Mouse (Mus musculus) hindbrain, embryonic 14.5 days (tissue): Measurements from ENCODE around the gene Exosc7. TPM values are rescaled to one million over a fixed set of nuclear protein-coding genes. Genes with fewer than 3 reads are reported as not detected.

Source experiments
- ATAC-seq: fragments of 200-750 bp; cut with Nextera tagmentation; 2 replicates; pipeline ENCODE4 v1.8.0; 2017; ENCODE audit warnings: moderate number of reproducible peaks, mild to moderate bottlenecking, moderate TSS enrichment, moderate library complexity; ENCODE audit not compliant: low FRiP score
- DNase-seq: peaks from one replicate; pipeline ENCODE4 v3.0.0-alpha.2; 2015; ENCODE audit warnings: low spot score
- H3K27ac ChIP-seq: fragments of 300-500 bp; sonication (generic); 2 replicates; pipeline ENCODE4 v1.5.1; 2014; ENCODE audit warnings: mild to moderate bottlenecking, moderate library complexity
- H3K27me3 ChIP-seq: fragments of 300-500 bp; sonication (generic); 2 replicates; pipeline ENCODE4 v1.6.1; 2014; ENCODE audit warnings: mild to moderate bottlenecking, low read length, mixed read lengths; ENCODE audit not compliant: control insufficient read depth, insufficient read depth
- H3K36me3 ChIP-seq: fragments of 300-500 bp; sonication (generic); replicated peaks from 2 replicates; pipeline ENCODE4 v1.6.1; 2014; ENCODE audit not compliant: control insufficient read depth, insufficient read depth
- H3K4me1 ChIP-seq: fragments of 300-500 bp; sonication (generic); replicated peaks from 2 replicates; pipeline ENCODE4 v1.6.1; 2014; ENCODE audit warnings: antibody characterized with exemption, low read length, mixed read lengths; ENCODE audit not compliant: control insufficient read depth, insufficient read depth
- H3K4me2 ChIP-seq: fragments of 300-500 bp; sonication (generic); replicated peaks from 2 replicates; pipeline ENCODE4 v1.6.1; 2014; ENCODE audit warnings: mild to moderate bottlenecking, moderate library complexity
- H3K4me3 ChIP-seq: fragments of 300-500 bp; sonication (generic); replicated peaks from 2 replicates; pipeline ENCODE4 v1.5.1; 2014; ENCODE audit warnings: mild to moderate bottlenecking, low read length
- H3K9ac ChIP-seq: fragments of 300-500 bp; sonication (generic); 2 replicates; pipeline ENCODE4 v1.6.1; 2014
- H3K9me3 ChIP-seq: fragments of 300-500 bp; sonication (generic); 2 replicates; pipeline ENCODE4 v1.6.1; 2016; ENCODE audit warnings: low read length; ENCODE audit not compliant: control insufficient read depth
- WGBS: fragments of 180-500 bp; shearing (Covaris S2); extraction: QIAGEN DNeasy Blood & Tissue Kit; methylation state at CpG from one replicate; pipeline ENCODE4 v1.1.7; 2014; 5-methylcytosine and 5-hydroxymethylcytosine counted together
- polyA plus RNA-seq: library from polyadenylated mRNA; unstranded; fragments of >200 nt; fragmentation: Nextera tagmentation; extraction: Ambion mirVana; gene quantifications from 2 replicates; pipeline ENCODE4 v1.2.1, GENCODE M21; 2014

Gene Exosc7
- polyA plus RNA-seq, 1 experiment from 2014 or later, result 73.2 TPM

DNA sequence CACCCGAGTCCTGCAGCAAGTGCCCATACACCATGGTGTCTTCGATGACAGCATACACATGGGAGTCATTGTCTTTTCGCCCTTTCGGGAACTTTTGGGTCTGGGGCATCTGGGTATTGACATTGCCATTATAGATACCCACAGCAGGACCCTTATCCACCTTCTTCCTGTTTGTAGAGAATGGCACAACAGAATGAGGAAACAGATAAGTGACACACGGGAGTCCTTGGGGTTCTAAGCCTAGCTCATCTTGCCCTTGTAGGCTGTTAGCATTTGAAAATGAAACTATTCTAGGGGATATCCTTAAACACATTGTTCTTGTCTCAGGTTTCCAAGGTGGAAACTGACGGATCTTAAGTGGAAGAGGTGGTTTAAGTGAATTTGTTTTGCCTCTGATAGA lies 60.7 kb downstream of the Exosc7 start:
- DNase-seq, result no peak
- Histone ChIP-seq H3K36me3 (no peaks in the 10 kb centered on the region), H3K27ac (no peak overlapping the region), H3K4me1 (no peaks in the 10 kb centered on the region), H3K9me3 (no peaks in the 10 kb centered on the region), H3K27me3 (no peaks in the 10 kb centered on the region), H3K4me2 (no peak overlapping the region), H3K4me3 (no peak overlapping the region), H3K9ac (no peak overlapping the region)
- ATAC-seq, result no peak
- WGBS, result 94% methylated on average over 6 of the region's 6 CpGs

- Histone ChIP-seq H3K4me3 (no peak overlapping the region), H3K36me3 (no peaks in the 10 kb centered on the region), H3K4me2 (no peak overlapping the region), H3K9ac (no peak overlapping the region), H3K9me3 (no peaks in the 10 kb centered on the region), H3K4me1 (no peaks in the 10 kb centered on the region), H3K27ac (no peak overlapping the region), H3K27me3 (no peaks in the 10 kb centered on the region)
- WGBS, result 46% methylated on average over 4 of the region's 4 CpGs
- no peak for ATAC-seq
- no peak for DNase-seq
Measured at GRCm38 (mm10) chr9:123174356-123174755, 61.3 kb downstream of the Exosc7 start.

- ATAC-seq, result no peak
- Histone ChIP-seq H3K4me1 (no peaks in the 10 kb centered on the region), H3K9ac (no peak overlapping the region), H3K4me2 (no peak overlapping the region), H3K27ac (no peak overlapping the region), H3K4me3 (no peak overlapping the region), H3K9me3 (no peaks in the 10 kb centered on the region), H3K27me3 (no peaks in the 10 kb centered on the region), H3K36me3 (no peaks in the 10 kb centered on the region)
- no peak for DNase-seq
- WGBS, result 87% methylated on average over 9 of the region's 9 CpGs
Measured at GRCm38 (mm10) chr9:123177380-123178048, 64.5 kb downstream of the Exosc7 start.

DNA sequence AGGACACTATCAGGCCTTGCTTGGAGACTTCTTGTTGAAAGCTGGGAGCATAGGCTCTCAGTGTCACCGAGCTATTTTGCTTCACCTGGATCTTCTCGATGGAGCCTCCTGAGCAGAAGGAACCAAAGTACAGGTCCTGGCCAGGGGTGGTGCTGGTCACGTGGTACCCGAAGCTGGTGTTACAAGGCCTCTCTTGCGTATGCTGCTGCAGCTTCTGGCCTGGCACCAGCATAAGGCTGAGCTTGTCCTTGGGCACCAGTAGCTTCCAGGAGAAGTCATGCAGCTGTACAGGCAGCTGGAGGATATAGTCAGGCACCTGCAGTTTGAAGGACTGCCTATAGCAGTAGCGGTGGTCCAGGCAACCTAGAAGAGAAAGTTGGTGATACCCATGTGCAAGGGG lies 67.0 kb downstream of the Exosc7 start:
- Histone ChIP-seq H3K4me1 (no peaks in the 10 kb centered on the region), H3K27me3 (no peaks in the 10 kb centered on the region), H3K4me2 (no peak overlapping the region), H3K9ac (no peak overlapping the region), H3K9me3 (no peaks in the 10 kb centered on the region), H3K27ac (no peak overlapping the region), H3K36me3 (no peaks in the 10 kb centered on the region), H3K4me3 (no peak overlapping the region)
- WGBS, result 96% methylated on average over 6 of the region's 6 CpGs
- no peak for ATAC-seq
- no peak for DNase-seq

- DNase-seq (no peak), ATAC-seq (no peak)
- Histone ChIP-seq H3K9me3 (no peaks in the 10 kb centered on the region), H3K27me3 (no peaks in the 10 kb centered on the region), H3K36me3 (no peaks in the 10 kb centered on the region), H3K4me1 (no peaks in the 10 kb centered on the region), H3K9ac (no peak overlapping the region), H3K27ac (no peak overlapping the region), H3K4me3 (no peak overlapping the region), H3K4me2 (no peak overlapping the region)
- 77% methylated on average over 8 of the region's 8 CpGs for WGBS
Measured at GRCm38 (mm10) chr9:123183226-123183625, 70.2 kb downstream of the Exosc7 start.

DNA sequence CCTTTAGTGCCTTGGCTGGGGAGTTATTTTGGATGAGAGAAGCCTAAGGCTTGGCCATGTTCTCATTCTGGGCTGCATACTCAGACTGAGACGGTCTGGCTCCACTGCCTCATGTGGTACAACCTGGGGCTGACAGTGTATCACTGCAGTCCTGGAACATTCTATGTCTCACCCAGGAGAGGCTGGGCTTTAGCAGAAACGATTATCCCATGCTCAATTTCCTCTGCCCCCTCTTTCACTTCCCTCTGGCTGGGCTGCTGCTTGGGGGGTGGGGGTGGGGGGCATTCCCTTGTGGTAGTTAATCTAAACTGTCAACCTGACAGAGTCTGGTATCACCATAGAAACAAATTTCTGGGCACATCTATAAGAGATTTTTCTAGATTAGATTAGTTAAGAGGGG lies 72.5 kb downstream of the Exosc7 start:
- Histone ChIP-seq H3K4me1 (no peaks in the 10 kb centered on the region), H3K4me2 (no peak overlapping the region), H3K36me3 (no peaks in the 10 kb centered on the region), H3K9ac (no peak overlapping the region), H3K9me3 (no peaks in the 10 kb centered on the region), H3K27me3 (no peaks in the 10 kb centered on the region), H3K4me3 (no peak overlapping the region), H3K27ac (no peak overlapping the region)
- ATAC-seq (no peak), DNase-seq (no peak)
- 45% methylated on average over 2 of the region's 2 CpGs for WGBS

Other genes starting within 250 kb of the Exosc7 start
- gene Zfp445, start 247.2 kb upstream of the Exosc7 start, polyA plus RNA-seq, result 97.7 and 104 TPM in 2 replicates
- 1.9 and 2.2 TPM in 2 replicates for gene Zkscan7, start 227.5 kb upstream of the Exosc7 start, polyA plus RNA-seq
- 16.1 and 17.0 TPM in 2 replicates for gene Zfp105, start 190.1 kb upstream of the Exosc7 start, polyA plus RNA-seq
- 32.3 and 33.9 TPM in 2 replicates for gene 1110059G10Rik, start 162.2 kb upstream of the Exosc7 start, polyA plus RNA-seq
- gene Kif15, start 162.2 kb upstream of the Exosc7 start, polyA plus RNA-seq, result 9.2 and 9.3 TPM in 2 replicates
- gene Tmem42, start 91.9 kb upstream of the Exosc7 start, polyA plus RNA-seq, result 27.6 and 29.8 TPM in 2 replicates
- gene Tgm4, start 78.5 kb upstream of the Exosc7 start, polyA plus RNA-seq, result 0.30 and 0.68 TPM in 2 replicates
- gene Zdhhc3, start within 50 bp of the Exosc7 start, polyA plus RNA-seq, result 63.6 and 71.7 TPM in 2 replicates
- gene Clec3b, start 37.7 kb downstream of the Exosc7 start, polyA plus RNA-seq, result 0.60 and 0.64 TPM in 2 replicates
- 0.09 and 0.33 TPM in 2 replicates for gene Cdcp1, start 102.8 kb downstream of the Exosc7 start, polyA plus RNA-seq
- 35.2 and 42.0 TPM in 2 replicates for gene Tmem158, start 147.5 kb downstream of the Exosc7 start, polyA plus RNA-seq